Mouse (Mus musculus): ENCODE measurements around the gene Dlat. TPM values are rescaled to one million over a fixed set of nuclear protein-coding genes. Genes with fewer than 3 reads are reported as not detected.

Gene Dlat
- total and polyA plus RNA-seq, 3 experiments: 45.2 to 67.5 (median 53.4) TPM

DNA sequence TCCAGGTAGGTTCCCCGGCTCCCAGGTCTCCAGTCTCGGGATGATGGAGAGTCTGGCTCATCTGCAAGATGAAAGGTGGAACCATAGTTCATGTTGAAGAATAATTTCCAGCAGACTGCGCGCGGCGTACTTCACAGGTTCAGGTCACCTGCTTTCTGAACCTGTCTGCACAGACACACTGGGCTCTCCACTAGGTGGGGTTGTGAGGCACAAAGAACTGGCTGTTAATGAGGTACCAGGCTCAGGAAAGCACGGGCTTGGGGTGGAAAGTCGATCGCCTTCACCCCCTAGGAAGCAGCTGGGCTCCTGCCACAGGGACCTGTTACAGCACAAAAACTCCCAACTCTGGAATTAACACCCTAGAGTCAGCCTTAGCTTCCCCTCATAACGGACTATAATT, 34.1 kb upstream of the Dlat start:
- in situ Hi-C loops (cut with MboI; ENCODE audit: low pct_ligation_motif_present, low pct_unique_long_range_greater_than_20kb, low sequenced_read_pairs): no loop called here
- Histone ChIP-seq H3K27me3 (replicated peaks) (peaks cover 22% of the 10 kb centered on the region), H3K9ac (ENCODE audit: insufficient read depth, low read depth) (no peak overlapping the region), H3K4me2 (ENCODE audit: insufficient read depth, low read depth, poor library complexity, severe bottlenecking) (peak overlapping the region; percentile 52; the same call in 1 of the 2 replicates), H3K27ac (ENCODE audit: insufficient read depth, low read depth) (no peak overlapping the region), H3K79me2 (replicated peaks; ENCODE audit: control insufficient read depth, extremely low read depth, insufficient read depth, poor library complexity, severe bottlenecking) (no peaks in the 10 kb centered on the region), H3K4me1 (ENCODE audit: control insufficient read depth in 1 of 2, insufficient read depth in 2 of 2) (peaks cover 3 to 5% of the 10 kb centered on the region in 2 experiments; a peak in 3 of 4 replicates), H3K4me3 (replicated peaks in 1 of 3; ENCODE audit: low read depth in 2 of 3, low read length in 2 of 3, poor library complexity in 1 of 3) (no peak overlapping the region), H3K36me3 (replicated peaks in 1 of 2; ENCODE audit: control insufficient read depth in 1 of 2, insufficient read depth in 1 of 2, low read length in 1 of 2) (no peaks in the 10 kb centered on the region), H3K9me3 (replicated peaks; ENCODE audit: low read length) (no peaks in the 10 kb centered on the region)
- dilution Hi-C loops (cut with MboI; ENCODE audit: extremely low pct_ligation_motif_present, extremely low pct_unique_long_range_greater_than_20kb, low sequenced_read_pairs): no loop called here
- peak; percentile 65 for TF ChIP-seq SMC3 (IDR thresholded peaks at IDR 0.05; ENCODE audit: low read depth, low read length)
- TF ChIP-seq UBTF (IDR thresholded peaks at IDR 0.05; ENCODE audit: low read depth, low read length): no peak
- no peak for TF ChIP-seq CHD1 (IDR thresholded peaks at IDR 0.05; ENCODE audit: low read depth, low read length)
- TF ChIP-seq ZNF384 (IDR thresholded peaks at IDR 0.05; ENCODE audit: low read depth, low read length): no peak
- TF ChIP-seq KAT2A (IDR thresholded peaks at IDR 0.05; ENCODE audit: insufficient replicate concordance, low read length): no peak
- TF ChIP-seq RAD21 (IDR thresholded peaks at IDR 0.05; ENCODE audit: low read depth, low read length): peak; percentile 51
- no peak for TF ChIP-seq E2F4 (IDR thresholded peaks at IDR 0.05; ENCODE audit: insufficient replicate concordance, low read depth, low read length)
- TF ChIP-seq NELFE (IDR thresholded peaks at IDR 0.05; ENCODE audit: low read depth, low read length): no peak
- peak in 1 of 2 experiments; percentile 77; a peak in 2 of 4 replicates for TF ChIP-seq CTCF (conservative IDR thresholded peaks at IDR 0.05 in 1 of 2, IDR thresholded peaks at IDR 0.05 in 1 of 2; ENCODE audit: low read depth in 2 of 2, low read length in 2 of 2)
- TF ChIP-seq BHLHE40 (IDR thresholded peaks at IDR 0.05; ENCODE audit: low read depth, low read length): 0 out of 2 replicates have a peak, but pooled peaks have one; percentile 26
- DNase-seq (ENCODE audit: extremely low read depth): peak; percentile 45

DNA sequence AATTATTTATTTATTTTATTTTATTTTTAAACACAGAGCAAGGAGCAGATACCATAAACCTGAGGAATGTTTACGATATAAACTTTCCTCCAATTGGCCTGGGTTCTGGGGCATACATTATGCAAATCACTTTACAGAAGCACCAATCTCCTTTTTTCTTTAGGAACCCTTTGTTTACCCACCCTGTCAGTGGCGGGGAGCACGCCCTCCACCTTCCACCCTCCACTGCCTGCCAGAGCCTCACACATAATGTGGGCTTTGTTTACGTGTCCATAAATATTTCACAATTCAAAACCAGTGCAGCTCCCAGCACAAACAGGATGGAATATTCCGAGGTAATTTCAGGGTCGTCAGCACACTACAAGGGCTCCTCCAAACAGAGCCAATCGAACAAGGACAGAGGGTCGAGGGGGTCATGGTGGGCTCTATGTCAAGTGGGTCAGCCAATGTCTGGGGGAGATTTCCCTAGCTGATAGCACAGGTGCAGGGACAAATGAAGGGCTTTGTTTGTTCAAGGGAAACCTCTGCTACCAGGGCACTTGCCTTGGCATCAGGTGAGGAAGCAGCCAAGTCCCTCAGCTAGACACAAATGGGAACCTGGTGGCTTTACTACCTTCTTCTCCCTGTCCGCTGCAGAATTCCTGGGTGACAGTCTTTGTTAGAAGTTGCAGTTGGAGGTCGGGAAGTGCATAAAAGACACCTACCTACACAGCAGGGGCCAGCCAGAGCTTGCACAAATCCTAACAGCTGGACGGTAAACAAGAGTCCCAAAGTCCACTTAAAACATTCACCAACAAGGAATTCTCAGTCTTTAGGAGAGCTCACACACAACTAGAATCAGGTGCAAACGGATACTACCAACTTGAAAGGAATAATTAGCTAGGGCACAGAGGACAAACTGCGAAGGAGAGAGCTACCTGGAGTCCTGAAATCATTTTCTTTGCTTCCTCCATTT, 33.3 kb upstream of the Dlat start:
- TF ChIP-seq POLR2A (IDR thresholded peaks at IDR 0.05; ENCODE audit: low read depth, low read length): no peak
- TF ChIP-seq ZNF384 (IDR thresholded peaks at IDR 0.05; ENCODE audit: low read depth, low read length): no peak
- TF ChIP-seq MAX (IDR thresholded peaks at IDR 0.05; ENCODE audit: low read length): no peak
- no peak for TF ChIP-seq MXI1 (IDR thresholded peaks at IDR 0.05; ENCODE audit: low read depth, low read length)
- no peak for TF ChIP-seq SMC3 (IDR thresholded peaks at IDR 0.05; ENCODE audit: low read depth, low read length)
- TF ChIP-seq CHD2 (IDR thresholded peaks at IDR 0.05; ENCODE audit: low read length): no peak
- H3K27me3 ChIP-seq (replicated peaks): peaks cover 17% of the 10 kb centered on the region
- no peak overlapping the region for H3K4me3 ChIP-seq (replicated peaks in 1 of 3; ENCODE audit: low read depth in 2 of 3, low read length in 2 of 3, poor library complexity in 1 of 3)
- H3K4me2 ChIP-seq (ENCODE audit: insufficient read depth, low read depth, poor library complexity, severe bottlenecking): peak overlapping the region; percentile 52; the same call in 1 of the 2 replicates
- dilution Hi-C loops (cut with MboI; ENCODE audit: extremely low pct_ligation_motif_present, extremely low pct_unique_long_range_greater_than_20kb, low sequenced_read_pairs): no loop called here
- H3K79me2 ChIP-seq (replicated peaks; ENCODE audit: control insufficient read depth, extremely low read depth, insufficient read depth, poor library complexity, severe bottlenecking): no peaks in the 10 kb centered on the region
- no peak overlapping the region for H3K27ac ChIP-seq (ENCODE audit: insufficient read depth, low read depth)
- in situ Hi-C loops (cut with MboI; ENCODE audit: low pct_ligation_motif_present, low pct_unique_long_range_greater_than_20kb, low sequenced_read_pairs): no loop called here
- no peak overlapping the region for H3K9ac ChIP-seq (ENCODE audit: insufficient read depth, low read depth)
- peaks cover 3% of the 10 kb centered on the region in 2 experiments; a peak in 3 of 4 replicates for H3K4me1 ChIP-seq (ENCODE audit: control insufficient read depth in 1 of 2, insufficient read depth in 2 of 2)
- no peaks in the 10 kb centered on the region for H3K9me3 ChIP-seq (replicated peaks; ENCODE audit: low read length)
- H3K36me3 ChIP-seq (replicated peaks in 1 of 2; ENCODE audit: control insufficient read depth in 1 of 2, insufficient read depth in 1 of 2, low read length in 1 of 2): no peaks in the 10 kb centered on the region
- no peak for DNase-seq (ENCODE audit: extremely low read depth)

Measured in CH12.LX (cell line).